ENCODE assay signal across 11 mouse cellular contexts in the genomic region with DNA sequence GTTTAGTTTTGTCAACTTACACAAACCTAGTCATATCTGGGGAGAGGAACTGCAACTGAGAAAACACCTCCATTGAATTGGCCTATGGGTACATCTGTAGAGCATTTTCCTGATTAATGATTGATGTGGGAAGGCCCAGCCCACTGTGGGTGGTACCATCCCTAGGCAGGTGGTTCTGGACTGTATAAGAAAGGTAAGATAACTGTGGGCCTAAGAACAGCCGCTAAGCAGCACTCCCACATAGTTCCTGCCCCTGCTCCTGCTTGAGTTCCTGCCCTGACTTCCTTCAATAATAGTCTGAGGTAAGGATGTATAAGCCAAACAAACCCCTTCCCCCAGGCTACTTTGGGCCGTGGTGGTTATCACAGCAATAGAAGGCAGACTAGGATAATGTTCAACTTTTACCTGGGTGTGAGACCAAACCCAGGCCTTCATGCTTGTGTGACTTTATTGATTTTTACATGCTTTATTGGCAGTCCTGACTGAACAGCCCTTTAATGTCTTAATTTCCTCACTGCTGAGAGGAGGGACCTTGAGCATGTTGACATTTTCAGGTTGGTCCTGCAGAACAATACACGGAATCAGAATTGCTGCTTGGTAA.
DNase-seq lines count a peak whose midpoint lies in the region; ATAC-seq and TF ChIP-seq lines count a peak whose summit lies in the region.
"Had no signal": no experiment of that assay in that cellular context is flagged by ENCODE, and none has a peak within 500 bp of the region (broad histone marks: within the 10 kb centered on the region; RNA-seq: fewer than 3 reads in every experiment).

No protein-coding gene starts in this region.

- no peak for TF ChIP-seq CTCF in heart, adult 2 months (IDR thresholded peaks at IDR 0.05)

- H3K9me3 ChIP-seq in heart, embryonic 11.5 days (replicated peaks; ENCODE audit: control insufficient read depth, low read length): no peaks in the 10 kb centered on the region
- no peaks in the 10 kb centered on the region for H3K9me3 ChIP-seq in kidney, embryonic 15.5 days (replicated peaks)
- H3K9me3 ChIP-seq in neural tube, embryonic 13.5 days: no peaks in the 10 kb centered on the region
- no peaks in the 10 kb centered on the region for H3K9me3 ChIP-seq in stomach, embryonic 16.5 days (replicated peaks; ENCODE audit: control insufficient read depth, low read length)
- H3K9me3 ChIP-seq: liver, embryonic 13.5 days; megakaryocyte, embryonic 14.5 days had no signal

- 41% methylated on average over 3 of the region's 3 CpGs for WGBS in heart, embryonic 11.5 days (ENCODE audit: insufficient replicate concordance)
- 43% methylated on average over 3 of the region's 3 CpGs for WGBS in heart, adult 2 months
- WGBS in kidney, embryonic 15.5 days: 56% methylated on average over 3 of the region's 3 CpGs
- 80% methylated on average over 3 of the region's 3 CpGs for WGBS in neural tube, embryonic 13.5 days
- WGBS in stomach, embryonic 16.5 days: 43% methylated on average over 3 of the region's 3 CpGs

- no peak for TF ChIP-seq EP300 in heart, adult 2 months (IDR thresholded peaks at IDR 0.05; ENCODE audit: insufficient read depth, low read depth, low read length)

- TF ChIP-seq POLR2A in heart, adult 2 months (IDR thresholded peaks at IDR 0.05; ENCODE audit: insufficient read depth, low read depth, low read length): no peak

- no peaks in the 10 kb centered on the region for H3K27me3 ChIP-seq in heart, embryonic 11.5 days (ENCODE audit: control insufficient read depth, insufficient read depth, low read length)
- H3K27me3 ChIP-seq in heart, adult 2 months (ENCODE audit: control insufficient read depth, insufficient read depth, low read length): no peaks in the 10 kb centered on the region; the same call in 1 of the 2 replicates
- no peaks in the 10 kb centered on the region for H3K27me3 ChIP-seq in kidney, embryonic 15.5 days
- no peaks in the 10 kb centered on the region; the same call in 1 of the 2 replicates for H3K27me3 ChIP-seq in neural tube, embryonic 13.5 days
- no peaks in the 10 kb centered on the region for H3K27me3 ChIP-seq in stomach, embryonic 16.5 days (ENCODE audit: control insufficient read depth, insufficient read depth, low read length)
- H3K27me3 ChIP-seq: liver, embryonic 13.5 days had no signal

- H3K36me3 ChIP-seq in heart, embryonic 11.5 days (ENCODE audit: control insufficient read depth, insufficient read depth, low read length): no peaks in the 10 kb centered on the region
- peaks cover 3% of the 10 kb centered on the region for H3K36me3 ChIP-seq in heart, adult 2 months (ENCODE audit: control insufficient read depth, insufficient read depth, low read length)
- H3K36me3 ChIP-seq in kidney, embryonic 15.5 days: no peaks in the 10 kb centered on the region
- no peaks in the 10 kb centered on the region for H3K36me3 ChIP-seq in neural tube, embryonic 13.5 days
- H3K36me3 ChIP-seq in stomach, embryonic 16.5 days (ENCODE audit: control insufficient read depth, insufficient read depth, low read length): no peaks in the 10 kb centered on the region
- H3K36me3 ChIP-seq: liver, embryonic 13.5 days had no signal

- H3K4me1 ChIP-seq in heart, embryonic 11.5 days (ENCODE audit: control insufficient read depth, insufficient read depth, low read length): peaks cover 29% of the 10 kb centered on the region
- H3K4me1 ChIP-seq in heart, adult 2 months (ENCODE audit: control insufficient read depth, insufficient read depth, low read length): peaks cover 7% of the 10 kb centered on the region
- peaks cover 28% of the 10 kb centered on the region for H3K4me1 ChIP-seq in kidney, embryonic 15.5 days
- peaks cover 17% of the 10 kb centered on the region for H3K4me1 ChIP-seq in neural tube, embryonic 13.5 days (replicated peaks)
- H3K4me1 ChIP-seq in stomach, embryonic 16.5 days (ENCODE audit: control insufficient read depth, insufficient read depth, low read length): peaks cover 13% of the 10 kb centered on the region

- no peak for ATAC-seq in heart, embryonic 11.5 days (replicated peaks; ENCODE audit: insufficient number of reproducible peaks, low FRiP score, low TSS enrichment)
- peak; percentile 46 for ATAC-seq in kidney, embryonic 15.5 days (replicated peaks; ENCODE audit: low FRiP score)
- ATAC-seq in neural tube, embryonic 13.5 days (ENCODE audit: low read depth): peak; percentile 26; the same call in 1 of the 2 replicates
- peak; percentile 35; the same call in 1 of the 2 replicates for ATAC-seq in stomach, embryonic 16.5 days (ENCODE audit: insufficient read depth, low FRiP score)

- no peak overlapping the region for H3K4me2 ChIP-seq in heart, embryonic 11.5 days
- no peak overlapping the region for H3K4me2 ChIP-seq in kidney, embryonic 15.5 days
- no peak overlapping the region for H3K4me2 ChIP-seq in neural tube, embryonic 13.5 days
- no peak overlapping the region for H3K4me2 ChIP-seq in stomach, embryonic 16.5 days (ENCODE audit: low read depth, low read length)
- H3K4me2 ChIP-seq: liver, embryonic 13.5 days had no signal

- H3K9ac ChIP-seq in heart, embryonic 11.5 days (ENCODE audit: low read depth, low read length): peak overlapping the region; percentile 40; the same call in 1 of the 2 replicates
- no peak overlapping the region for H3K9ac ChIP-seq in heart, adult 2 months (ENCODE audit: low read depth, low read length)
- H3K9ac ChIP-seq in kidney, embryonic 15.5 days: no peak overlapping the region
- H3K9ac ChIP-seq in neural tube, embryonic 13.5 days: no peak overlapping the region
- no peak overlapping the region for H3K9ac ChIP-seq in stomach, embryonic 16.5 days (ENCODE audit: low read length)
- H3K9ac ChIP-seq: liver, embryonic 13.5 days had no signal

- intact Hi-C loops in heart, adult 2 months (cut with DNase I): loop anchor here (2.0 to 5.0 kb wide), 3 partner anchors 62 to 254 kb away; no protein-coding TSS in a partner anchor

- no peaks in the 10 kb centered on the region for H3K79me2 ChIP-seq in heart, adult 2 months (replicated peaks; ENCODE audit: control insufficient read depth, insufficient read depth, low read length)

- H3K27ac ChIP-seq in heart, embryonic 11.5 days (ENCODE audit: low read depth, low read length): peak overlapping the region; percentile 51; the same call in 1 of the 2 replicates
- no peak overlapping the region for H3K27ac ChIP-seq in heart, adult 2 months
- H3K27ac ChIP-seq in kidney, embryonic 15.5 days: peak overlapping the region; percentile 81
- H3K27ac ChIP-seq in neural tube, embryonic 13.5 days (replicated peaks): peak overlapping the region; percentile 59
- H3K27ac ChIP-seq in stomach, embryonic 16.5 days (ENCODE audit: low read length): peak overlapping the region; percentile 56
- H3K27ac ChIP-seq: liver, embryonic 13.5 days had no signal

- DNase-seq in heart, adult 2 months: no peak
- no peak for DNase-seq in kidney, postnatal 25 days
- no peak for DNase-seq in neural tube, embryonic 10.5 days (ENCODE audit: extremely low spot score, low spot score)
- no peak for DNase-seq in ovary, postnatal 36 days (ENCODE audit: low spot score)
- DNase-seq: gastrocnemius, postnatal 36 days; liver, embryonic 13.5 days had no signal

- H3K4me3 ChIP-seq in heart, embryonic 11.5 days (ENCODE audit: low read depth, low read length): no peak overlapping the region
- H3K4me3 ChIP-seq in heart, adult 2 months: no peak overlapping the region
- no peak overlapping the region for H3K4me3 ChIP-seq in kidney, embryonic 15.5 days (replicated peaks)
- no peak overlapping the region for H3K4me3 ChIP-seq in neural tube, embryonic 13.5 days
- no peak overlapping the region for H3K4me3 ChIP-seq in stomach, embryonic 16.5 days (replicated peaks; ENCODE audit: low read length)
- H3K4me3 ChIP-seq: liver, embryonic 13.5 days had no signal
